Mouse (Mus musculus) liver, adult 2 months (tissue): ENCODE data around the gene Tmem108.

Experiments used
- CTCF ChIP-seq: fragments of 200-500 bp; IDR thresholded peaks from 2 replicates; pipeline ENCODE4 v1.5.1; 2011; ENCODE audit warnings: low read depth, low read length, control low read depth
- POLR2A ChIP-seq: fragments of 200-500 bp; IDR thresholded peaks from 2 replicates; pipeline ENCODE4 v1.6.1; 2011; ENCODE audit warnings: low read length, control low read depth; ENCODE audit not compliant: insufficient read depth; ENCODE audit errors: extremely low read depth

GRCm38 (mm10) chr9:103628861-103629469, 132.7 kb downstream of the Tmem108 start:
- TF ChIP-seq CTCF: no peak
- no peak for TF ChIP-seq POLR2A
